Mouse (Mus musculus) left cerebral cortex, adult 8-10 months (tissue): ENCODE data around the gene Vmn2r110. TPM values are rescaled to one million over a fixed set of nuclear protein-coding genes. Genes with fewer than 3 reads are reported as not detected.

ENCODE experiments used
- DNase-seq, 2 experiments: peaks; one replicate each; pipeline ENCODE4 v3.0.0; 2022; ENCODE audit warnings: low spot score in 2 of 2
- total RNA-seq, 4 experiments: library from RNA; stranded (reverse); gene quantifications; 2 replicates each; pipeline ENCODE4 v1.2.4; 2022

Gene Vmn2r110
- total RNA-seq, result not detected

GRCm38 (mm10) chr17:20596323-20596722, at the start of gene Vmn2r110:
TSS of gene Vmn2r110 (minus strand) at chr17:20596423.
- no peak for DNase-seq

- DNase-seq, result no peak
These were observed 28.6 kb upstream of the Vmn2r110 start, which contains the start of gene Fpr-rs3 for GRCm38 (mm10) chr17:20624777-20625176. TSS of gene Fpr-rs3 (minus strand) at chr17:20624877.

DNA sequence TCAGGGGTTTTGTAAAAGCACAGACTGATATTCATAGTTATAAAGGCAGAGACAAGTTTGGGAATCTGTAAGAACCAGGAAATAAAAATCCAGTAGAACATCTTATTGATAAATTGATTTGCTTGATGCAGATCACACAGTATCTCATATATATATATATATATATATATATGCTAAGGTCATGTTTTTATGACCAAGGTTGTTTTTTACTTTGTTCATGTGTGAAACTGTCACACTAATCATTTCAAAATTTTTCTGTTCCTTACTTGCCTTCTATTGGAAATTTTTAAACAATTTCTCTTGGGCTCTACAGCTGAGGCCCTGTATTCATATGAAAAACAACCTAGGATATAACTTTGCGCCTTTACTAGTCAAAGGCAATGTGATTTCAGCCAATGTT, 31.6 kb downstream of the Vmn2r110 start, which contains the start of gene Vmn2r109:
Vmn2r109 (minus strand) TSS at position 101 of the 400 bp plus-strand sequence.
- no peak for DNase-seq

Other genes starting within 250 kb of the Vmn2r110 start
- gene Vmn1r224, start 182.3 kb downstream of the Vmn2r110 start, total RNA-seq, result not detected
- under 1 TPM in 1 of 4 experiments, not detected in 3; 0.07 TPM for gene Vmn2r108, start 115.1 kb downstream of the Vmn2r110 start, total RNA-seq
- gene Vmn1r225, start 98.3 kb downstream of the Vmn2r110 start, total RNA-seq, result not detected
- not detected for gene Vmn2r109, start 31.7 kb downstream of the Vmn2r110 start, total RNA-seq
- gene Fpr-rs3, start 28.5 kb upstream of the Vmn2r110 start, total RNA-seq, result not detected
- not detected for gene Vmn1r226, start 86.4 kb upstream of the Vmn2r110 start, total RNA-seq
- gene Vmn1r227, start 133.4 kb upstream of the Vmn2r110 start, total RNA-seq, result not detected
- not detected for gene Vmn1r228, start 189.7 kb upstream of the Vmn2r110 start, total RNA-seq
- under 1 TPM; 0.02 to 0.07 (median 0.06) TPM for gene Vmn1r229, start 215.1 kb upstream of the Vmn2r110 start, total RNA-seq
- not detected for gene Vmn1r230, start 244.0 kb upstream of the Vmn2r110 start, total RNA-seq